Mouse (Mus musculus) embryonic facial prominence, embryonic 13.5 days (tissue): ENCODE data around the gene Dcaf12. TPM values are rescaled to one million over a fixed set of nuclear protein-coding genes. Genes with fewer than 3 reads are reported as not detected.

ENCODE experiments used
- ATAC-seq: fragments of 200-750 bp; cut with Nextera tagmentation; 2 replicates; pipeline ENCODE4 v1.8.0; 2017; ENCODE audit warnings: low read depth; ENCODE audit not compliant: insufficient number of reproducible peaks, insufficient read depth, low FRiP score, low TSS enrichment
- H3K27ac ChIP-seq: fragments of 300-500 bp; sonication (generic); 2 replicates; pipeline ENCODE4 v1.5.1; 2015; ENCODE audit warnings: moderate library complexity, mild to moderate bottlenecking, inconsistent platforms
- H3K27me3 ChIP-seq: fragments of 300-500 bp; sonication (generic); 2 replicates; pipeline ENCODE4 v1.6.1; 2015; ENCODE audit warnings: mild to moderate bottlenecking, inconsistent platforms
- H3K36me3 ChIP-seq: fragments of 300-500 bp; sonication (generic); 2 replicates; pipeline ENCODE4 v1.6.1; 2015; ENCODE audit warnings: mild to moderate bottlenecking, inconsistent platforms
- H3K4me1 ChIP-seq: fragments of 300-500 bp; sonication (generic); 2 replicates; pipeline ENCODE4 v1.6.1; 2015; ENCODE audit warnings: inconsistent platforms
- H3K4me2 ChIP-seq: fragments of 300-500 bp; sonication (generic); 2 replicates; pipeline ENCODE4 v1.6.1; 2015; ENCODE audit warnings: moderate library complexity, mild to moderate bottlenecking, inconsistent platforms
- H3K4me3 ChIP-seq: fragments of 300-500 bp; sonication (generic); 2 replicates; pipeline ENCODE4 v1.5.1; 2015; ENCODE audit warnings: mild to moderate bottlenecking, inconsistent platforms
- H3K9ac ChIP-seq: fragments of 300-500 bp; sonication (generic); 2 replicates; pipeline ENCODE4 v1.6.1; 2015; ENCODE audit warnings: mild to moderate bottlenecking, inconsistent platforms
- H3K9me3 ChIP-seq: fragments of 300-500 bp; sonication (generic); 2 replicates; pipeline ENCODE4 v1.6.1; 2016; ENCODE audit warnings: inconsistent platforms
- WGBS: fragments of 180-500 bp; shearing (Covaris S2); methylation state at CpG from one replicate; pipeline ENCODE4 v1.1.7; 2015; ENCODE audit warnings: mixed read lengths; 5-methylcytosine and 5-hydroxymethylcytosine counted together
- polyA plus RNA-seq: library from polyadenylated mRNA; unstranded; fragments of >200 nt; fragmentation: Nextera tagmentation; extraction: Ambion mirVana; gene quantifications from 2 replicates; pipeline ENCODE4 v1.2.1, GENCODE M21; 2015

Gene Dcaf12
- polyA plus RNA-seq = 53.9 and 58.5 TPM in 2 replicates

DNA sequence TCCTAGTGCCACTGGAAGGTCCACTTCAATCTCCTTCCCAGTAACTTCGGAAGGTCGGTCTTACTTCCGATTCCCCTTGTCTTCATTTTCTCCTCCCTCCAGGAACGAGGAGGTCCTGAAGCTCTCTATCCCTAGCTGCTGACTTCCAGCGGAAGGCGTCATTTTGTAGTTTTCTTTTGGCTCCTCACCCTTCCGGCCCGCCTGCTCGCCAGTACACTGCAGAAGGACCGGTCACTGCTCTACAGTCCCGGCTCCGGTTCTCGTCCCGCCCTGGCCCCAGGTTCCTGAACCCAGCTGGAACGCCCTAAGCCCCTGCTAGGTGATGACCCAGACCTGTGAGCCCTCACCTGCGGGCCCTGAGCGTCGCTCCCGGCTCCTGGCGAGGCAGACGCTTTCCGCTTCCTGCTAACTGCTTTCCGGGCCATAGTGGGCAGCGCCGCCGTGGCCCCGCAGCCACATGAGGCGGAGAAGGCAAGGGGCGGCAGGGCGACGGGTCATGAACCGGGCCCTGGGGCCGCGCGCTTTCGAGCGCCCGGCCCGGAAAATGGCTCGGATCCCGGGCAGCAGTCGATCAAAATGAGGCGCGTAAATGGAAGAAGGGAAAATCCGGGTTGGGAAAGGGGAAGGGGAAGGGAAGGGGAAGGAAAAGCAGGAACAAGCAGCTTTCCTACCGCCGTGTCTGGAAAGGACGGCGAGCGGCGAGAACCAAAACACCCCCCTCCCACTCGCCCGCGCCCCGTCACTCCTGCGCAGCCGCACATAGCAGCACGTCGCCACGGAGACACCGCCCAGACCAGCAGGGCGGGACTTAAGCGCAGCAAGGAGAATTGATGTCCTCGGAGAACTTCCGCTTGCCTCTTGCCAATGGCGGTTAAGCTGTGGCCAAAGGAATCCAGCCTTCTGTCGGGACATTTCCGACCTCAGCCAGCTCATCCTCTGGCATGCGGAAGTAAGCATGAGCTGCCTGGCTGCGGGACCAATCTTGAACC is at the start of gene Dcaf12:
TSS of gene Dcaf12 (minus strand) at position 749 of the 989 bp plus-strand sequence.
- peak within 1 kb of the TSS; percentile 99 for H3K4me3 ChIP-seq
- H3K4me2 ChIP-seq = peak within 1 kb of the TSS; percentile 90
- peak within 1 kb of the TSS; percentile 96 for H3K27ac ChIP-seq
- H3K36me3 ChIP-seq = peaks cover 28% of the 10 kb centered on the region
- ATAC-seq = peak; percentile 93
- H3K4me1 ChIP-seq = peaks cover 20% of the 10 kb centered on the region
- H3K27me3 ChIP-seq = no peaks in the 10 kb centered on the region
- H3K9me3 ChIP-seq = no peaks in the 10 kb centered on the region
- H3K9ac ChIP-seq = peak within 1 kb of the TSS; percentile 97
- WGBS = under 1% methylated on average over 70 of the region's 70 CpGs

DNA sequence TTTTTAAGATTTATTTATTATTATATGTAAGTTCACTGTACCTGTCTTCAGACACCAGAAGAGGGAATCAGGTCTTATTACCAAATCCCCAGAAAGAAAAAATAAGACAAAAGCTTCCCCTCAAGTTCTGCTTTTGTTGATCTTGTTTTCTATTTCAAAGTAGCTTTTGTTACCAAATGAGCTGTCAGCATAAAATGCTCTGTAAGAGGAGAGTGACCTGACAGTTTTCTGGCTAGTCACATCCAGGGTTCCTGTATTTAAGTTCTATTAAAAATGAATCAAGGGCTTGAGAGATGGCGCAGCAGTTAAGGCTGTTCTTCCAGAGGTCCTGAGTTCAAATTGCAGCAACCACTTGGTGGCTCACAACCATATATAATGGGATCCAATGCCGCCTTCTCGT is 46.4 kb upstream of the Dcaf12 start:
- Histone ChIP-seq H3K4me3 (no peak overlapping the region), H3K36me3 (peaks cover 23% of the 10 kb centered on the region), H3K9ac (no peak overlapping the region), H3K27me3 (no peaks in the 10 kb centered on the region), H3K4me2 (no peak overlapping the region), H3K4me1 (no peaks in the 10 kb centered on the region), H3K9me3 (no peaks in the 10 kb centered on the region), H3K27ac (no peak overlapping the region)
- 93% methylated on average over 3 of the region's 3 CpGs for WGBS
- no peak for ATAC-seq

DNA sequence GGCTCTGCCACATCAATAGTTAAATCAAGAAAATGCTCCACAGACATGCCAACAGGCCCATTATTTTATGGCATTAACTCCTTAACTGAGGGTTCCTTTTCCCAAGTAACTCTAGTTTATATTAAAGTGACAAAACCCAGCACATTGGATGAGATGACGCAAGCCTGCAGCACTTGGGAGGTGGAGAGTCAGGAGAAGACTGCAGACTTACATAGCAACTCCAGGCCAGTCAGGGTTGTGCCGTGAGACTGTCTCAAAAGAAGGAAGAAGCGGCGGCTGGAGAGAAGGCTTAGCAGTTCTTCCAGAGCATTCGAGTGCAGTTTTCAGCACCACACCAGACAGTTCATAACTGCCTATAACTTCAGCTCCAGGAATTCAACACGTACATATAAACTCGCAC is 44.7 kb upstream of the Dcaf12 start:
- ATAC-seq = no peak
- Histone ChIP-seq H3K9ac (no peak overlapping the region), H3K9me3 (no peaks in the 10 kb centered on the region; the same call in 1 of the 2 replicates), H3K36me3 (peaks cover 34% of the 10 kb centered on the region), H3K4me1 (no peaks in the 10 kb centered on the region), H3K27me3 (no peaks in the 10 kb centered on the region), H3K4me3 (no peak overlapping the region), H3K4me2 (no peak overlapping the region), H3K27ac (no peak overlapping the region)
- 89% methylated on average over 7 of the region's 7 CpGs for WGBS

GRCm38 (mm10) chr4:41358669-41359068 is 44.0 kb upstream of the Dcaf12 start:
- Histone ChIP-seq H3K9me3 (no peaks in the 10 kb centered on the region; the same call in 1 of the 2 replicates), H3K27ac (no peak overlapping the region), H3K27me3 (no peaks in the 10 kb centered on the region), H3K4me2 (no peak overlapping the region), H3K36me3 (peaks cover 36% of the 10 kb centered on the region), H3K4me3 (no peak overlapping the region), H3K9ac (no peak overlapping the region), H3K4me1 (no peaks in the 10 kb centered on the region)
- 88% methylated on average over 2 of the region's 2 CpGs for WGBS
- no peak for ATAC-seq

GRCm38 (mm10) chr4:41357154-41357553 is 42.5 kb upstream of the Dcaf12 start:
- Histone ChIP-seq H3K9ac (no peak overlapping the region), H3K4me2 (no peak overlapping the region), H3K4me3 (no peak overlapping the region), H3K36me3 (peaks cover 44% of the 10 kb centered on the region), H3K4me1 (no peaks in the 10 kb centered on the region), H3K27me3 (no peaks in the 10 kb centered on the region), H3K27ac (no peak overlapping the region), H3K9me3 (no peaks in the 10 kb centered on the region; the same call in 1 of the 2 replicates)
- WGBS = 59% methylated on average over 2 of the region's 2 CpGs
- ATAC-seq = no peak

GRCm38 (mm10) chr4:41353265-41353664 is 38.6 kb upstream of the Dcaf12 start:
- H3K4me1 ChIP-seq = peaks cover 4% of the 10 kb centered on the region
- 92% methylated on average over 1 of the region's 1 CpGs for WGBS

GRCm38 (mm10) chr4:41352758-41353157 is 38.1 kb upstream of the Dcaf12 start:
- Histone ChIP-seq H3K4me3 (no peak overlapping the region), H3K36me3 (peaks cover 28% of the 10 kb centered on the region), H3K27ac (no peak overlapping the region), H3K4me1 (peaks cover 9% of the 10 kb centered on the region), H3K27me3 (no peaks in the 10 kb centered on the region), H3K9ac (no peak overlapping the region), H3K9me3 (no peaks in the 10 kb centered on the region; the same call in 1 of the 2 replicates), H3K4me2 (no peak overlapping the region)
- 89% methylated on average over 4 of the region's 4 CpGs for WGBS
- no peak for ATAC-seq

More at GRCm38 (mm10) chr4:41353265-41353664, 38.6 kb upstream of the Dcaf12 start:
- Histone ChIP-seq H3K4me2 (no peak overlapping the region), H3K9me3 (no peaks in the 10 kb centered on the region; the same call in 1 of the 2 replicates), H3K4me3 (no peak overlapping the region), H3K27me3 (no peaks in the 10 kb centered on the region), H3K27ac (no peak overlapping the region), H3K36me3 (peaks cover 32% of the 10 kb centered on the region), H3K9ac (no peak overlapping the region)
- ATAC-seq = no peak

DNA sequence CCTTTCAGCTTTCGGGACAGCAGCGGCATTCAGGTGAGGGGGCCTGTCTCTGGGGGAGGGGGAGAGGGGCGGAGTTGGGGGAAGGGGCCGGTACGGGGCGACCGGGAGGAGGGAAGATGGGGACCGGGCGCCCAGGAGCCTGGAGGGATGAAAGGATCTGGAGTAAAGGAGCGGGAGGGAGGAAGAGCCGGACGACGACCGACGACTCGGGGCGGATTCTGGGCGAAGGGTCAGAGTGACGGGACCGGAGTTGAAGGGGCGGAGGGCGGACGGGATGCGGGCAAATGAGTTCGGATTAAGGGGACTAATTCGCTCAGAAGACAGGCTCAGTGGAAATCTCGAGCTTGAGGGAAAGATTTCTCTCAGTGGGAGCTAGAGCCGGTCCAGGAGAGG is 34.5 kb upstream of the Dcaf12 start:
- H3K36me3 ChIP-seq = peaks cover 9% of the 10 kb centered on the region
- ATAC-seq = peak; percentile 80
- no peaks in the 10 kb centered on the region for H3K9me3 ChIP-seq
- H3K4me1 ChIP-seq = peaks cover 10% of the 10 kb centered on the region
- peak overlapping the region; percentile 86 for H3K9ac ChIP-seq
- peak overlapping the region; percentile 69 for H3K4me3 ChIP-seq
- H3K27me3 ChIP-seq = no peaks in the 10 kb centered on the region
- under 1% methylated on average over 27 of the region's 28 CpGs for WGBS
- peak overlapping the region; percentile 95 for H3K27ac ChIP-seq
- peak overlapping the region; percentile 69 for H3K4me2 ChIP-seq

DNA sequence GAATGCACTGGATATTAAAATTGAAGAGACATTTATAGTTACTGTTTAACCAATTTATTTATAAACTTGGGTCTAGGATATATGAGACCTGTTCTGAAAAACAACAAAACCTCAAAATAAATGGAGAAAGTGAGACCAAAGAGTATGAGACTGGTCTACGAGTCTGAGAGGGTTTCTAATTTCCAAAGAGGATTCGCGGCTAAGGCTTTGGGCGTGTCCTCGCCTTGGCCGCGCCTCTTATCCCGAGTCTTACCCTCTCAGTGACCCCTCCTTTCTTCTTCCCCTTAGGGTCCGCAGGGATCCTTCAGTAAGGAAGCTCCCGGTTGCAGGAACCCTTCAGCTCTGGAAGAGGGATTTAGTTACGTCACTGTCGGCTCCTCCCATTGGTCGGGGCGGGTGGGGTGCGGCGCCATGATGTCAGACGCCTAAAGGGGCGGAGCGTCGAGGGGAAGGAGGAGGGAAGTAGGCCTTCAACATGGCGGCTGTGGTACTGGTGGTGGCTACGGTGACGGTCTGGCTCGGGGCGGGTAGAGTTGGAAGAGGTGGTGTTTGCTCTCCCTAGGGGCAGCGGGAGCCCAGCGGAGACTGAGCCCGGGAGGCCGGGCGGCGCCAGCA is 34.0 kb upstream of the Dcaf12 start, which contains the start of gene Ubap1:
TSS of gene Ubap1 (plus strand) at position 413 of the 615 bp plus-strand sequence.
- ATAC-seq = peak; percentile 96
- Histone ChIP-seq H3K4me2 (peak within 1 kb of the TSS; percentile 69), H3K27me3 (no peaks in the 10 kb centered on the region), H3K9ac (peak within 1 kb of the TSS; percentile 86), H3K36me3 (peaks cover 7% of the 10 kb centered on the region), H3K4me3 (peak within 1 kb of the TSS; percentile 69), H3K9me3 (no peaks in the 10 kb centered on the region), H3K4me1 (peaks cover 10% of the 10 kb centered on the region), H3K27ac (peak within 1 kb of the TSS; percentile 95)
- under 1% methylated on average over 31 of the region's 31 CpGs for WGBS

DNA sequence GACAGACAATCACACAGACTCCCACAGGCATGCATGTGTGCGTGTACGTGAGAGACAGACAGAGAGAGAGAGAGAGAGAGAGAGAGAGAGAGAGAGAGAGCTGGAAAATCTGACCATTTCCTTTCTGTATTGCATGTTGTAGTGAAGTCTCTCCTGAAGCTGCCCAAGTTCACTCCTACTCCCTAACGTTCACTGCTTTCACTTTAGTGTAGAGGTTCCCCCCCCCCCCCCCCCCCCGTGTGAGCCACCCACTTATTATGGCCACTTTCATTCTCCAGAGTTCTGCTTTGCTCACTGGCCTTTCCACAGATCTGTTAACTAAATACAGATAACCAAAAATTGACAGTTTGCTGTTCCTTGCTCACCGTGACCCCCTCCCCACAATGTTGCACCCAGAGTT is 33.1 kb upstream of the Dcaf12 start:
- peaks cover 10% of the 10 kb centered on the region for H3K4me1 ChIP-seq
- H3K9ac ChIP-seq = no peak overlapping the region
- peak overlapping the region; percentile 69 for H3K4me2 ChIP-seq
- 41% methylated on average over 4 of the region's 5 CpGs for WGBS
- no peak overlapping the region for H3K27ac ChIP-seq
- peaks cover 6% of the 10 kb centered on the region for H3K36me3 ChIP-seq
- no peaks in the 10 kb centered on the region for H3K9me3 ChIP-seq
- no peak for ATAC-seq
- no peaks in the 10 kb centered on the region for H3K27me3 ChIP-seq
- H3K4me3 ChIP-seq = peak overlapping the region; percentile 69; the same call in 1 of the 2 replicates

DNA sequence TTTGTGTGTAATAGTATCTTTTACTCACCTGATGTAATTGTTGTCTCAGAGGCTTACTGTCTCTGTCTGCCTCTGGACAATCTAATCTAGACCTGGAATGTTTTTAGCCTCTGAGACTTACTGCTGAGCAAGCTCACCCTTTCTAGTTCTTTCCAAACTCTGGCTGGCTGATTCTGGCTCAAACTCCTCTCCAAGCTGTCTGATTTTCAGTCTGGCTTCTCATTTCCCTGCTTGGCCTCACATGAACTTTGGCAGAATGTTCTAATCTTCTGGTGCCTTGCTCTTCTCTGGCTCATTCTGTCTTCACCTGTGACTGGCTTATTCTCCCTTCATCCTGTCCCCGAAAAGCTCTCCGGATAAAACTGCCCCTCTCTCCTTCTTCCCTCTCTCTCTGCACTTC is 31.3 kb upstream of the Dcaf12 start:
- Histone ChIP-seq H3K4me2 (no peak overlapping the region), H3K4me3 (no peak overlapping the region), H3K27ac (no peak overlapping the region), H3K27me3 (no peaks in the 10 kb centered on the region), H3K9me3 (no peaks in the 10 kb centered on the region), H3K36me3 (no peaks in the 10 kb centered on the region), H3K4me1 (peaks cover 10% of the 10 kb centered on the region), H3K9ac (no peak overlapping the region)
- no peak for ATAC-seq
- WGBS = 71% methylated on average over 2 of the region's 2 CpGs
